ENCODE assay signal across 8 mouse cellular contexts in genomic region chr4:130273698-130274345, GRCm38 (mm10). TPM values are rescaled to one million over a fixed set of nuclear protein-coding genes. Genes with fewer than 3 reads are reported as not detected.
DNase-seq lines count a peak whose midpoint lies in the region; ATAC-seq lines count a peak whose summit lies in the region.

No protein-coding gene starts in this region.

- H3K9me3 ChIP-seq in heart, embryonic 11.5 days (replicated peaks; ENCODE audit: control insufficient read depth, low read length): no peaks in the 10 kb centered on the region
- no peaks in the 10 kb centered on the region for H3K9me3 ChIP-seq in limb, embryonic 15.5 days

- no peak for ATAC-seq in heart, embryonic 11.5 days (replicated peaks; ENCODE audit: insufficient number of reproducible peaks, low FRiP score, low TSS enrichment)
- peak; percentile 7; the same call in 1 of the 2 replicates for ATAC-seq in limb, embryonic 15.5 days (ENCODE audit: insufficient number of reproducible peaks, low FRiP score, low TSS enrichment, low read depth)

- H3K27ac ChIP-seq in heart, embryonic 11.5 days (ENCODE audit: low read depth, low read length): no peak overlapping the region
- peak overlapping the region; percentile 89 for H3K27ac ChIP-seq in limb, embryonic 15.5 days

- no peaks in the 10 kb centered on the region for H3K36me3 ChIP-seq in heart, embryonic 11.5 days (ENCODE audit: control insufficient read depth, insufficient read depth, low read length)
- H3K36me3 ChIP-seq in limb, embryonic 15.5 days: no peaks in the 10 kb centered on the region; the same call in none of the 2 replicates

- no peak for DNase-seq in heart, adult 8-10 months (ENCODE audit: low spot score)
- DNase-seq in 3134 (ENCODE audit: extremely low read depth, insufficient read length, low spot score): peak; percentile 69
- DNase-seq in cerebellum, adult 8-10 months: peak; percentile 76
- peak; percentile 66 for DNase-seq in gonadal fat pad, adult 2 months (ENCODE audit: low read depth)
- no peak for DNase-seq in testis, postnatal 10 days (ENCODE audit: low spot score)
- DNase-seq in gastrocnemius, postnatal 4 days (ENCODE audit: low spot score in 2 of 2): no peak

- 8% methylated on average over 11 of the region's 12 CpGs for WGBS in heart, embryonic 11.5 days (ENCODE audit: insufficient replicate concordance)
- WGBS in limb, embryonic 15.5 days: 10% methylated on average over 12 of the region's 12 CpGs

- peaks cover 17% of the 10 kb centered on the region for H3K4me1 ChIP-seq in heart, embryonic 11.5 days (ENCODE audit: control insufficient read depth, insufficient read depth, low read length)
- H3K4me1 ChIP-seq in limb, embryonic 15.5 days: peaks cover 21% of the 10 kb centered on the region

- peak overlapping the region; percentile 56 for H3K4me3 ChIP-seq in heart, embryonic 11.5 days (ENCODE audit: low read depth, low read length)
- H3K4me3 ChIP-seq in limb, embryonic 15.5 days: peak overlapping the region; percentile 78

- H3K9ac ChIP-seq in heart, embryonic 11.5 days (ENCODE audit: low read depth, low read length): peak overlapping the region; percentile 62; the same call in 1 of the 2 replicates
- peak overlapping the region; percentile 72 for H3K9ac ChIP-seq in limb, embryonic 15.5 days

- H3K27me3 ChIP-seq in heart, embryonic 11.5 days (ENCODE audit: control insufficient read depth, insufficient read depth, low read length): peaks cover 67% of the 10 kb centered on the region
- no peaks in the 10 kb centered on the region for H3K27me3 ChIP-seq in limb, embryonic 15.5 days

- peak overlapping the region; percentile 97 for H3K4me2 ChIP-seq in heart, embryonic 11.5 days
- peak overlapping the region; percentile 83 for H3K4me2 ChIP-seq in limb, embryonic 15.5 days

RNA-seq across cellular contexts. Expression of gene Serinc2, which starts 5.2 kb away (rescaled TPM):
- polyA plus RNA-seq in heart, embryonic 11.5 days (2014; fragmentation: Nextera tagmentation; extraction: Ambion mirVana): 10.8 and 11.6 TPM in 2 replicates
- 1 to 10 TPM; 1.9 to 3.7 (median 2.6) TPM for total RNA-seq in heart, adult 8-10 months (2022)
- 134 and 172 TPM in 2 replicates for polyA plus RNA-seq in gonadal fat pad, adult 2 months (2012; rRNA removed)
- 132 and 136 TPM in 2 replicates for polyA plus RNA-seq in limb, embryonic 15.5 days (2015; fragmentation: Nextera tagmentation; extraction: Ambion mirVana)
- total RNA-seq in gastrocnemius, postnatal 4 days (2021): 10 to 100 TPM; 43.2 to 53.4 TPM

RNA-seq across cellular contexts. Expression of gene Fabp3, which starts 34.6 kb away (rescaled TPM):
- 514 and 562 TPM in 2 replicates for polyA plus RNA-seq in heart, embryonic 11.5 days (2014; fragmentation: Nextera tagmentation; extraction: Ambion mirVana)
- total RNA-seq in heart, adult 8-10 months (2022): 1,000 to 10,000 TPM; 6,025 to 7,484 (median 6,750) TPM
- polyA plus RNA-seq in gonadal fat pad, adult 2 months (2012; rRNA removed): 3.0 and 4.2 TPM in 2 replicates
- polyA plus RNA-seq in limb, embryonic 15.5 days (2015; fragmentation: Nextera tagmentation; extraction: Ambion mirVana): 37.2 and 72.7 TPM in 2 replicates
- total RNA-seq in gastrocnemius, postnatal 4 days (2021): 100 to 1,000 TPM; 453 to 501 TPM

RNA-seq across cellular contexts. Expression of gene Gm10570, which starts 34.7 kb away (rescaled TPM):
- 0.82 TPM in 1 of 2 replicates, not detected in the other for polyA plus RNA-seq in heart, embryonic 11.5 days (2014; fragmentation: Nextera tagmentation; extraction: Ambion mirVana)
- under 1 TPM in 1 of 4 experiments, not detected in 3; 0.91 TPM for total RNA-seq in heart, adult 8-10 months (2022)
- polyA plus RNA-seq in gonadal fat pad, adult 2 months (2012; rRNA removed): not detected in 2 replicates
- polyA plus RNA-seq in limb, embryonic 15.5 days (2015; fragmentation: Nextera tagmentation; extraction: Ambion mirVana): not detected in 2 replicates
- total RNA-seq in gastrocnemius, postnatal 4 days (2021): under 1 TPM; 0.60 to 0.81 TPM

RNA-seq across cellular contexts. Expression of gene Gm853, which starts 51.6 kb away (rescaled TPM):
- not detected in 2 replicates for polyA plus RNA-seq in heart, embryonic 11.5 days (2014; fragmentation: Nextera tagmentation; extraction: Ambion mirVana)
- total RNA-seq in heart, adult 8-10 months (2022): not detected
- polyA plus RNA-seq in gonadal fat pad, adult 2 months (2012; rRNA removed): not detected in 2 replicates
- not detected in 2 replicates for polyA plus RNA-seq in limb, embryonic 15.5 days (2015; fragmentation: Nextera tagmentation; extraction: Ambion mirVana)
- not detected for total RNA-seq in gastrocnemius, postnatal 4 days (2021)

Comparison
In these comparisons a context has a peak if more than half of its experiments do, and no peak if none do; other contexts are left out.
1. DNase-seq: peak in 3134 (single experiment), cerebellum, adult 8-10 months (single experiment) and gonadal fat pad, adult 2 months (single experiment); none in heart, adult 8-10 months (single experiment), testis, postnatal 10 days (single experiment) and gastrocnemius, postnatal 4 days (0 of 2).
2. RNA of gene Serinc2, which starts 5.2 kb away (polyA plus RNA-seq): 134 to 172 TPM in gonadal fat pad, adult 2 months and 132 to 136 TPM in limb, embryonic 15.5 days; 10.8 to 11.6 TPM in heart, embryonic 11.5 days; every median in the first group is over 10 times any median in the second.